ENCODE assay signal across 9 mouse cellular contexts in genomic region chr15:101146100-101146965, GRCm38 (mm10). TPM values are rescaled to one million over a fixed set of nuclear protein-coding genes. Genes with fewer than 3 reads are reported as not detected.
DNase-seq lines count a peak whose midpoint lies in the region; ATAC-seq lines count a peak whose summit lies in the region.
"Had no signal": no experiment of that assay in that cellular context is flagged by ENCODE, and none has a peak within 500 bp of the region (broad histone marks: within the 10 kb centered on the region; RNA-seq: fewer than 3 reads in every experiment).

No protein-coding gene starts in this region.

- ATAC-seq in kidney, embryonic 14.5 days (ENCODE audit: low FRiP score, low TSS enrichment) = no peak
- ATAC-seq in common myeloid progenitor, adult 5-6 weeks (replicated peaks; ENCODE audit: low read depth, poor library complexity, severe bottlenecking) = peak; percentile 33
- no peak for ATAC-seq in intestine, embryonic 16.5 days
- ATAC-seq in monocyte, adult 5-6 weeks (replicated peaks; ENCODE audit: insufficient number of reproducible peaks, low FRiP score, low TSS enrichment, poor library complexity, severe bottlenecking) = peak; percentile 32

- H3K27me3 ChIP-seq in kidney, embryonic 14.5 days (ENCODE audit: control insufficient read depth, insufficient read depth, low read length) = no peaks in the 10 kb centered on the region
- H3K27me3 ChIP-seq in intestine, embryonic 16.5 days (replicated peaks; ENCODE audit: control insufficient read depth, insufficient read depth, low read length) = no peaks in the 10 kb centered on the region

- peak overlapping the region; percentile 13; the same call in 1 of the 2 replicates for H3K9ac ChIP-seq in kidney, embryonic 14.5 days (ENCODE audit: low read depth, low read length)
- H3K9ac ChIP-seq in intestine, embryonic 16.5 days (ENCODE audit: low read depth, low read length) = peak overlapping the region; percentile 62

- 0 out of 2 replicates have a peak, but pooled peaks cover 3% of the 10 kb centered on the region for H3K36me3 ChIP-seq in kidney, embryonic 14.5 days (ENCODE audit: control insufficient read depth, insufficient read depth, low read length)
- H3K36me3 ChIP-seq in intestine, embryonic 16.5 days (ENCODE audit: control insufficient read depth, insufficient read depth, low read length) = no peaks in the 10 kb centered on the region

- no peaks in the 10 kb centered on the region for H3K9me3 ChIP-seq in kidney, embryonic 14.5 days (ENCODE audit: control insufficient read depth, low read length)
- H3K9me3 ChIP-seq in intestine, embryonic 16.5 days (ENCODE audit: control insufficient read depth, low read length) = no peaks in the 10 kb centered on the region

- H3K4me3 ChIP-seq in kidney, embryonic 14.5 days (ENCODE audit: low read length) = no peak overlapping the region
- no peak overlapping the region for H3K4me3 ChIP-seq in intestine, embryonic 16.5 days (ENCODE audit: low read length)

- H3K27ac ChIP-seq in kidney, embryonic 14.5 days (ENCODE audit: low read depth, low read length) = peak overlapping the region; percentile 9; the same call in 1 of the 2 replicates
- peak overlapping the region; percentile 64 for H3K27ac ChIP-seq in intestine, embryonic 16.5 days (ENCODE audit: low read length)

- 54% methylated on average over 15 of the region's 15 CpGs for WGBS in kidney, embryonic 14.5 days
- 53% methylated on average over 15 of the region's 15 CpGs for WGBS in intestine, embryonic 16.5 days

- peak overlapping the region; percentile 30; the same call in 1 of the 2 replicates for H3K4me2 ChIP-seq in kidney, embryonic 14.5 days (replicated peaks; ENCODE audit: low read depth, low read length)
- H3K4me2 ChIP-seq in intestine, embryonic 16.5 days (ENCODE audit: low read depth, low read length) = peak overlapping the region; percentile 57

- DNase-seq in kidney, postnatal 10 days = no peak
- no peak for DNase-seq in cerebellum, adult 11-12 months
- no peak for DNase-seq in cerebellum, postnatal 25 days
- no peak for DNase-seq in cerebellum, postnatal 14 days

- peaks cover 26% of the 10 kb centered on the region for H3K4me1 ChIP-seq in kidney, embryonic 14.5 days (ENCODE audit: control insufficient read depth, insufficient read depth, low read length)
- H3K4me1 ChIP-seq in intestine, embryonic 16.5 days (ENCODE audit: control insufficient read depth, insufficient read depth, low read length) = peaks cover 47% of the 10 kb centered on the region

RNA-seq across cellular contexts. Expression of gene Acvrl1, which starts 18.0 kb away (rescaled TPM):
- polyA plus RNA-seq in kidney, embryonic 14.5 days (2014; fragmentation: Nextera tagmentation; extraction: Ambion mirVana) = 6.3 and 8.8 TPM in 2 replicates
- 0.49 and 5.8 TPM in 2 replicates for total RNA-seq in common myeloid progenitor, adult 5-6 weeks (2017)
- polyA plus RNA-seq in intestine, embryonic 16.5 days (2015; fragmentation: Nextera tagmentation; extraction: Ambion mirVana) = 31.2 and 31.9 TPM in 2 replicates
- total RNA-seq in monocyte, adult 5-6 weeks (2017) = 8.5 to 20.0 TPM (median 11.2 TPM) in 3 replicates

RNA-seq across cellular contexts. Expression of gene Acvr1b, which starts 27.5 kb away (rescaled TPM):
- 6.0 and 7.2 TPM in 2 replicates for polyA plus RNA-seq in kidney, embryonic 14.5 days (2014; fragmentation: Nextera tagmentation; extraction: Ambion mirVana)
- total RNA-seq in common myeloid progenitor, adult 5-6 weeks (2017) = 11.6 and 13.4 TPM in 2 replicates
- polyA plus RNA-seq in intestine, embryonic 16.5 days (2015; fragmentation: Nextera tagmentation; extraction: Ambion mirVana) = 10.4 and 11.0 TPM in 2 replicates
- 14.2 to 16.4 TPM (median 14.2 TPM) in 3 replicates for total RNA-seq in monocyte, adult 5-6 weeks (2017)

RNA-seq across cellular contexts. Expression of gene Ankrd33, which starts 30.8 kb away (rescaled TPM):
- not detected in 2 replicates for polyA plus RNA-seq in kidney, embryonic 14.5 days (2014; fragmentation: Nextera tagmentation; extraction: Ambion mirVana)
- not detected in 2 replicates for total RNA-seq in common myeloid progenitor, adult 5-6 weeks (2017)
- polyA plus RNA-seq in intestine, embryonic 16.5 days (2015; fragmentation: Nextera tagmentation; extraction: Ambion mirVana) = not detected in 2 replicates
- total RNA-seq in monocyte, adult 5-6 weeks (2017) = not detected in 3 replicates
- polyA plus RNA-seq: urinary bladder, adult 2 months had no signal

Comparison
In these comparisons a context has a peak if more than half of its experiments do, and no peak if none do; other contexts are left out.
1. ATAC-seq: peak in common myeloid progenitor, adult 5-6 weeks (single experiment) and monocyte, adult 5-6 weeks (single experiment); none in kidney, embryonic 14.5 days (single experiment) and intestine, embryonic 16.5 days (single experiment).